Mouse (Mus musculus) lung, postnatal 0 days (tissue): ENCODE data around the gene Ptch1. TPM values are rescaled to one million over a fixed set of nuclear protein-coding genes. Genes with fewer than 3 reads are reported as not detected.

Experiments used
- ATAC-seq: fragments of 200-750 bp; cut with Nextera tagmentation; 2 replicates; pipeline ENCODE4 v1.8.0; 2017; ENCODE audit warnings: moderate library complexity
- DNase-seq: peaks from one replicate; pipeline ENCODE4 v3.0.0-alpha.2; 2016; ENCODE audit warnings: low spot score
- H3K27ac ChIP-seq: fragments of 300-500 bp; sonication (generic); 2 replicates; pipeline ENCODE4 v1.5.1; 2014; ENCODE audit warnings: antibody characterized with exemption, mild to moderate bottlenecking, low read length, mixed read lengths
- H3K27me3 ChIP-seq: fragments of 300-500 bp; sonication (generic); replicated peaks from 2 replicates; pipeline ENCODE4 v1.6.1; 2014; ENCODE audit warnings: low read length, mixed read lengths; ENCODE audit not compliant: insufficient read depth
- H3K36me3 ChIP-seq: fragments of 300-500 bp; sonication (generic); 2 replicates; pipeline ENCODE4 v1.6.1; 2014; ENCODE audit warnings: low read length, mixed read lengths; ENCODE audit not compliant: insufficient read depth
- H3K4me1 ChIP-seq: fragments of 300-500 bp; sonication (generic); 2 replicates; pipeline ENCODE4 v1.6.1; 2014; ENCODE audit warnings: antibody characterized with exemption, low read depth, low read length, mixed read lengths; ENCODE audit not compliant: insufficient read depth
- H3K4me2 ChIP-seq: fragments of 300-500 bp; sonication (generic); replicated peaks from 2 replicates; pipeline ENCODE4 v1.6.1; 2014; ENCODE audit warnings: low read depth, mild to moderate bottlenecking, low read length, moderate library complexity, mixed read lengths
- H3K4me3 ChIP-seq: fragments of 300-500 bp; sonication (generic); 2 replicates; pipeline ENCODE4 v1.5.1; 2014; ENCODE audit warnings: low read depth, low read length
- H3K9ac ChIP-seq: fragments of 300-500 bp; sonication (generic); replicated peaks from 2 replicates; pipeline ENCODE4 v1.6.1; 2014; ENCODE audit warnings: low read depth, mild to moderate bottlenecking
- H3K9me3 ChIP-seq: fragments of 300-500 bp; sonication (generic); 2 replicates; pipeline ENCODE4 v1.6.1; 2016; ENCODE audit warnings: low read length, mixed read lengths
- CTCF ChIP-seq: IDR thresholded peaks from 2 replicates; pipeline ENCODE4 v1.5.1; 2016; ENCODE audit warnings: antibody characterized with exemption, mild to moderate bottlenecking
- EP300 ChIP-seq: IDR thresholded peaks from 2 replicates; pipeline ENCODE4 v1.6.1; 2016; ENCODE audit warnings: antibody characterized with exemption, mild to moderate bottlenecking, control low read depth
- WGBS: fragments of 180-500 bp; shearing (Covaris S2); extraction: QIAGEN DNeasy Blood & Tissue Kit; methylation state at CpG from one replicate; pipeline ENCODE4 v1.1.7; 2014; 5-methylcytosine and 5-hydroxymethylcytosine counted together
- polyA plus RNA-seq: library from polyadenylated mRNA; unstranded; fragments of >200 nt; fragmentation: Nextera tagmentation; extraction: Ambion mirVana; gene quantifications from 2 replicates; pipeline ENCODE4 v1.2.1, GENCODE M21; 2015

Gene Ptch1
- polyA plus RNA-seq, 1 experiment from 2014 or later = 15.2 TPM

- peak overlapping the region; percentile 87 for H3K4me3 ChIP-seq
- ATAC-seq = no peak
- peak overlapping the region; percentile 98 for H3K27ac ChIP-seq
- peaks cover 10% of the 10 kb centered on the region; the same call in 1 of the 2 replicates for H3K4me1 ChIP-seq
- no peaks in the 10 kb centered on the region for H3K27me3 ChIP-seq
- H3K9ac ChIP-seq = peak overlapping the region; percentile 86
- TF ChIP-seq CTCF (no peak), EP300 (no peak)
- H3K4me2 ChIP-seq = peak overlapping the region; percentile 91
- under 1% methylated on average over 57 of the region's 99 CpGs for WGBS
- DNase-seq = no peak
- no peaks in the 10 kb centered on the region; the same call in 1 of the 2 replicates for H3K36me3 ChIP-seq
- no peaks in the 10 kb centered on the region for H3K9me3 ChIP-seq
These were observed 7.9 kb downstream of the Ptch1 start for GRCm38 (mm10) chr13:63565320-63566017.

- under 1% methylated on average over 36 of the region's 36 CpGs for WGBS
- peak overlapping the region; percentile 86 for H3K9ac ChIP-seq
- H3K9me3 ChIP-seq = no peaks in the 10 kb centered on the region
- H3K27me3 ChIP-seq = no peaks in the 10 kb centered on the region
- peaks cover 12% of the 10 kb centered on the region; the same call in 1 of the 2 replicates for H3K4me1 ChIP-seq
- H3K36me3 ChIP-seq = no peaks in the 10 kb centered on the region; the same call in 1 of the 2 replicates
- peak; percentile 96 for DNase-seq
- H3K4me3 ChIP-seq = peak overlapping the region; percentile 87
- ATAC-seq = peak; percentile 27
- TF ChIP-seq EP300 (peak; percentile 62), CTCF (no peak; the same call in 1 of the 2 replicates)
- peak overlapping the region; percentile 91 for H3K4me2 ChIP-seq
- peak overlapping the region; percentile 98 for H3K27ac ChIP-seq
These were observed 8.6 kb downstream of the Ptch1 start for GRCm38 (mm10) chr13:63564626-63565319.

GRCm38 (mm10) chr13:63563781-63564625, 9.4 kb downstream of the Ptch1 start:
- ATAC-seq (0 out of 2 replicates have a peak, but pooled peaks have one; percentile 0), DNase-seq (peak; percentile 58)
- Histone ChIP-seq H3K9me3 (no peaks in the 10 kb centered on the region), H3K27me3 (no peaks in the 10 kb centered on the region), H3K9ac (peak overlapping the region; percentile 86), H3K4me1 (peaks cover 15% of the 10 kb centered on the region; the same call in 1 of the 2 replicates), H3K36me3 (no peaks in the 10 kb centered on the region; the same call in 1 of the 2 replicates), H3K4me2 (peak overlapping the region; percentile 91), H3K27ac (peak overlapping the region; percentile 98), H3K4me3 (peak overlapping the region; percentile 87)
- TF ChIP-seq EP300 (no peak), CTCF (peak; percentile 45)
- whole genome bisulfite sequencing = under 1% methylated on average over 51 of the region's 51 CpGs

GRCm38 (mm10) chr13:63562972-63563780, 10.2 kb downstream of the Ptch1 start:
- Histone ChIP-seq H3K27ac (peak overlapping the region; percentile 98), H3K27me3 (no peaks in the 10 kb centered on the region), H3K4me3 (peak overlapping the region; percentile 87), H3K9ac (peak overlapping the region; percentile 86), H3K36me3 (no peaks in the 10 kb centered on the region; the same call in 1 of the 2 replicates), H3K4me2 (peak overlapping the region; percentile 91), H3K9me3 (no peaks in the 10 kb centered on the region), H3K4me1 (peaks cover 23% of the 10 kb centered on the region)
- DNase-seq (peak; percentile 84), ATAC-seq (peak; percentile 34)
- TF ChIP-seq EP300 (peak; percentile 18; the same call in 1 of the 2 replicates), CTCF (no peak)
- WGBS = under 1% methylated on average over 50 of the region's 51 CpGs
